Mouse (Mus musculus) embryonic facial prominence, embryonic 11.5 days (tissue): ENCODE data around the gene Ogg1. TPM values are rescaled to one million over a fixed set of nuclear protein-coding genes. Genes with fewer than 3 reads are reported as not detected.

Source experiments
- ATAC-seq: fragments of 200-750 bp; cut with Nextera tagmentation; replicated peaks from 2 replicates; pipeline ENCODE4 v1.8.0; 2017; ENCODE audit warnings: low read depth; ENCODE audit not compliant: insufficient number of reproducible peaks, low FRiP score, low TSS enrichment
- DNase-seq: peaks from one replicate; pipeline ENCODE4 v3.0.0-alpha.2; 2015; ENCODE audit warnings: low spot score
- H3K27ac ChIP-seq: fragments of 300-500 bp; sonication (generic); replicated peaks from 2 replicates; pipeline ENCODE4 v1.5.1; 2014; ENCODE audit warnings: mild to moderate bottlenecking, low read depth, low read length, control low read depth
- H3K27me3 ChIP-seq: fragments of 300-500 bp; sonication (generic); 2 replicates; pipeline ENCODE4 v1.6.1; 2014; ENCODE audit warnings: mild to moderate bottlenecking, low read length, moderate library complexity, mixed read lengths; ENCODE audit not compliant: control insufficient read depth, insufficient read depth
- H3K36me3 ChIP-seq: fragments of 300-500 bp; sonication (generic); replicated peaks from 2 replicates; pipeline ENCODE4 v1.6.1; 2014; ENCODE audit warnings: low read depth, mild to moderate bottlenecking, low read length, moderate library complexity, mixed read lengths; ENCODE audit not compliant: control insufficient read depth, insufficient read depth
- H3K4me1 ChIP-seq: fragments of 300-500 bp; sonication (generic); 2 replicates; pipeline ENCODE4 v1.6.1; 2014; ENCODE audit warnings: low read length, mixed read lengths; ENCODE audit not compliant: control insufficient read depth, insufficient read depth
- H3K4me2 ChIP-seq: fragments of 300-500 bp; sonication (generic); 2 replicates; pipeline ENCODE4 v1.6.1; 2014; ENCODE audit warnings: low read depth, mild to moderate bottlenecking, control low read depth, low read length, moderate library complexity
- H3K4me3 ChIP-seq: fragments of 300-500 bp; sonication (generic); 2 replicates; pipeline ENCODE4 v1.5.1; 2014; ENCODE audit warnings: low read depth, low read length, control low read depth
- H3K9ac ChIP-seq: fragments of 300-500 bp; sonication (generic); replicated peaks from 2 replicates; pipeline ENCODE4 v1.6.1; 2014; ENCODE audit warnings: mild to moderate bottlenecking, control low read depth, low read length
- H3K9me3 ChIP-seq: fragments of 300-500 bp; sonication (generic); replicated peaks from 2 replicates; pipeline ENCODE4 v1.6.1; 2016; ENCODE audit warnings: mild to moderate bottlenecking, low read length, inconsistent platforms, mixed read lengths; ENCODE audit not compliant: control insufficient read depth
- WGBS: fragments of 180-500 bp; shearing (Covaris S2); extraction: QIAGEN DNeasy Blood & Tissue Kit; methylation state at CpG from one replicate; pipeline ENCODE4 v1.1.7; 2014; 5-methylcytosine and 5-hydroxymethylcytosine counted together
- polyA plus RNA-seq: library from polyadenylated mRNA; unstranded; fragments of >200 nt; fragmentation: Nextera tagmentation; extraction: Ambion mirVana; gene quantifications from 2 replicates; pipeline ENCODE4 v1.2.1, GENCODE M21; 2014

The Ogg1 gene
- polyA plus RNA-seq, 1 experiment from 2014 or later: 13.0 TPM

DNA sequence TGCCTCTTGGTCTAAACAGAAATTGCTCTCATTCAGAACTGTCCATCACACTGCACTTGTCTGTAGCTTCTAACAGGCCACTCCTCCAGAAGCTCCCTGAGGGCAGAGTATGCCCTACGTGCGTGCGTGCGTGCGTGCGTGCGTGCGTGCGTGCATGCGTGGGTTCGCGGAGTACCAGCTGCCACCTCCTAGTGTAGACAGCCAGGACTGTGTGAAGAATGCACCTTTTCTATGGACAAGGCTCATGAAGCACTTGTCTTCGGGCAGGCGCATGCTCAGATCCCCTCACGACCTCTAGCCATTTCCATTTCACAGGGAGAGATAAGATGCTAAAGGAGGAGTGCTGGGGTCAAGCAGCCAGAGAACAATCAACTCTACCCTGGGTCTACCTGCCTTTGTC lies 37.4 kb upstream of the Ogg1 start:
- Histone ChIP-seq H3K4me1 (no peaks in the 10 kb centered on the region), H3K9ac (no peak overlapping the region), H3K27ac (no peak overlapping the region), H3K27me3 (peaks cover under 1% of the 10 kb centered on the region), H3K36me3 (no peaks in the 10 kb centered on the region), H3K4me2 (no peak overlapping the region), H3K4me3 (no peak overlapping the region), H3K9me3 (no peaks in the 10 kb centered on the region)
- no peak for ATAC-seq
- 91% methylated on average over 15 of the region's 15 CpGs for WGBS
- DNase-seq: no peak

DNA sequence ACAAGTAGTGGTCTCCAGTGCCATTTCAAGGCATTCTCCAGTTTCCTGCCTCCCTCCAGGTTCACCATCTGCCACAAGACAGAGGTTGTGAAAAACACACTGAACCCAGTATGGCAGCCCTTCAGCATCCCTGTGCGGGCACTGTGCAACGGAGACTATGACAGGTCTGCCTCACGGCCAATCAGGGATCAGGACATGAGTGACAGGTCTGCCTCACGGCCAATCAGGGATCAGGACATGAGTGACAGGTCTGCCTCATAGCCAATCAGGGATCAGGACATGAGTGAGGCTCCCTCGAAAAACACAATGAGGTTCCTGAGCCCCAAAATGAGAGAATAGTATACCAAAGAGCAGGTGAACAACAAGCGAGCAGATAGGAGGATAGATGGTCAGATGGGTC lies 36.4 kb upstream of the Ogg1 start:
- no peaks in the 10 kb centered on the region; the same call in 1 of the 2 replicates for H3K27me3 ChIP-seq
- DNase-seq (no peak), ATAC-seq (no peak)
- H3K9me3 ChIP-seq: no peaks in the 10 kb centered on the region
- H3K36me3 ChIP-seq: no peaks in the 10 kb centered on the region
- no peak overlapping the region for H3K27ac ChIP-seq
- WGBS: 66% methylated on average over 6 of the region's 6 CpGs
- no peaks in the 10 kb centered on the region for H3K4me1 ChIP-seq
- H3K9ac ChIP-seq: no peak overlapping the region
- H3K4me2 ChIP-seq: no peak overlapping the region
- no peak overlapping the region for H3K4me3 ChIP-seq

DNA sequence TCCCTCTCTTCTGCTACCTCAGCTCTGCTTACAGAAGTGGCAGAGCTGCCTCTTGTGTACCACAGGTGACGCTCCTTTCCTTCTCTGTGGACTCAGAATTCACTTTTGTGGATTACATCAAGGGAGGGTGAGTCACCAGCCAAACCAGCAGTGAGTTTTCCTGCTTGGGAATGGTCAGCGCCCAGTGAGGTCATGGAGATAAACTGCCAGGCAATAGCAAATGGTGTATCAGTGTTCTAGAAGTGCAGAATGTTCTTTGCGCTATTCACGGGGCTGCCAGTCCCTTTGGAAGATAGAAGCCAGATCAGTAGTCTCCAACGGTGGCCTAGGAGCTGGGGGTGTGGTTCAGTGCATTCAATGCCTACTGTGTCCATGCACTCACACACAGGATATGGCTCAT lies 33.8 kb upstream of the Ogg1 start:
- H3K27ac ChIP-seq: no peak overlapping the region
- H3K4me1 ChIP-seq: no peaks in the 10 kb centered on the region
- H3K4me3 ChIP-seq: no peak overlapping the region
- ATAC-seq (no peak), DNase-seq (no peak)
- no peaks in the 10 kb centered on the region; the same call in 1 of the 2 replicates for H3K27me3 ChIP-seq
- H3K4me2 ChIP-seq: no peak overlapping the region
- no peaks in the 10 kb centered on the region for H3K9me3 ChIP-seq
- H3K9ac ChIP-seq: no peak overlapping the region
- WGBS: 78% methylated on average over 5 of the region's 5 CpGs
- H3K36me3 ChIP-seq: no peaks in the 10 kb centered on the region

DNA sequence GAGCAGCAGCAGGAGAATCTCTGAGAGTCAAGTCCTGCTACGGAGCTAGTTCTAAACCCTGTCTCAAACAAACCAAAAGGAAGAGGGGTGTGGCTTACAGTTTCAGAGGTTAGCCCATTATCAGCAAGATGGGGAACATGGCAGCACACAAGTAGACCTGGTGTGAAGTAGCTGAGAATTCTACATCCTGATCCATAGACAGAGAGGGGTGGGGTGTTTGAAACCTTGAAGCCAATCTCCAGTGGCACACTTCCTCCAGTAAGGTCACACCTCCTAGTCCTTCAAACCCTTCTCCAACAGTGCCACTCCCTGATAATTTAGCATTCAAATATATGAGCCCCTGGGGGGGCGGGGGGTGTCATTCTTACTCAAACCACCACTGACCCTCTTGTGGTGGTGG lies 30.7 kb upstream of the Ogg1 start:
- H3K4me1 ChIP-seq: no peaks in the 10 kb centered on the region
- WGBS: 84% methylated on average over 2 of the region's 2 CpGs
- H3K4me2 ChIP-seq: no peak overlapping the region
- DNase-seq (no peak), ATAC-seq (no peak)
- H3K9me3 ChIP-seq: no peaks in the 10 kb centered on the region
- no peak overlapping the region for H3K27ac ChIP-seq
- no peak overlapping the region for H3K4me3 ChIP-seq
- no peaks in the 10 kb centered on the region for H3K36me3 ChIP-seq
- H3K27me3 ChIP-seq: no peaks in the 10 kb centered on the region
- H3K9ac ChIP-seq: no peak overlapping the region

DNA sequence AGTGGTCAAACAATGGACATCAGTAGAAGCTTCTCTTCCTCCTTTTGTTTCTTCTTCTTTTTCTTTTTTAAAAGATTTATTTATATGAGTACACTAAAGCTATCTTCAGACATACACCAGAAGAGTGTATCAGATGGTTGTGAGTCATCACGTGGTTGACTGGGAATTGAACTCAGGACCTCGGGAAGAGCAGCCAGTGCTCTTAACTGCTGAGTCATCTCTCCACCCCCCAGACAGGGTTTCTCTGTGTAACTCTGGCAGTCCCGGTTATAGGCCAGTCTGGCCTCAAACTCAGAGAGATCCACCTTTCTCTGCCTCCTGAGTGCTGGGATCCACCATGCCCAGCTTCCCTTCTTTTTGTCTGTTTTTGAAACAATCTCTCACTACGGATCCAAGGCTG lies 30.1 kb upstream of the Ogg1 start:
- WGBS: 65% methylated on average over 4 of the region's 4 CpGs
- H3K9ac ChIP-seq: no peak overlapping the region
- ATAC-seq: no peak
- H3K4me1 ChIP-seq: no peaks in the 10 kb centered on the region
- H3K27me3 ChIP-seq: no peaks in the 10 kb centered on the region
- H3K4me2 ChIP-seq: no peak overlapping the region
- H3K4me3 ChIP-seq: no peak overlapping the region
- H3K27ac ChIP-seq: no peak overlapping the region
- no peak for DNase-seq
- no peaks in the 10 kb centered on the region for H3K9me3 ChIP-seq
- no peaks in the 10 kb centered on the region for H3K36me3 ChIP-seq

DNA sequence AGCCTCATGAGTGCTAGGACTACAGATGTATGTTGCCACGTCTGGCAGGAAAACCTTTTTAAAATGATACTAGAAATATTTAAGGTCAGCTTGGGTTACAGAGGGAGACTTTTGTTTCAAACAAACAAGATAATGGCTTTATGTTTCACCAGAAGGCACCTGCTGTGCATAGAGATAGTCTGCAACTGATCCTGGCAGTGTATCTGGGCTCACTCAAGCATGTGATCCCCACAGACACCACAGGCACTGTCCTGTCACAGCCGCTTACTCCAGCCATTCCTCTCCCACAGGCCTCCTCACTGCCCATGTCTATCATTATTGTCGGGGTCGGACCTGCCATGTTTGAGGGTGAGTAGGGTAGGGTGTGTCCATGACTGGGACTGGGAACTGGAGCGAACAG lies 25.4 kb upstream of the Ogg1 start:
- Histone ChIP-seq H3K4me1 (no peaks in the 10 kb centered on the region), H3K4me2 (no peak overlapping the region), H3K36me3 (no peaks in the 10 kb centered on the region), H3K9ac (no peak overlapping the region), H3K9me3 (no peaks in the 10 kb centered on the region), H3K27ac (no peak overlapping the region), H3K4me3 (no peak overlapping the region), H3K27me3 (no peaks in the 10 kb centered on the region)
- ATAC-seq: no peak
- DNase-seq: no peak
- WGBS: 80% methylated on average over 5 of the region's 5 CpGs

DNA sequence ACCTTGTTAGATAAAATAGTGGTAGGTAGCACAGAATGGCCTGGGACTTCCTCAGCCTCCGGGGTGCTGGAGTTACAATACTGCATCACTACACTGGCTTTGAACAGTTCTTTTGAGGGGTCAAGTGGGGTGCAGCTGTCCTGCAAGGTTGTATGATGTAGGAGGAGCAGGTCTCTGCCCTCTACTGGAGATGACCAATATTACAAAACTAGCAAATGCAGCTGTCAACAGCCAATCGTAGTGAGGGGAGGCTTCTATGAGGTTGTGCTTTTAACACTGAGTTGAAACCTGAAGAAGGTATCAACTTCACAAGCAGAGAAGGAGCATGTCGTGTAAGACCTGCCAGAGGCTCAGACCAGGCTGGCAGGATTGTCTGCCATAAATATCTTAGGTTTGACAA lies 24.5 kb upstream of the Ogg1 start:
- Histone ChIP-seq H3K4me1 (no peaks in the 10 kb centered on the region), H3K27ac (no peak overlapping the region), H3K9ac (no peak overlapping the region), H3K27me3 (no peaks in the 10 kb centered on the region), H3K9me3 (no peaks in the 10 kb centered on the region), H3K4me3 (no peak overlapping the region), H3K36me3 (no peaks in the 10 kb centered on the region), H3K4me2 (no peak overlapping the region)
- ATAC-seq: no peak
- DNase-seq: peak; percentile 56
- WGBS: 26% methylated on average over 3 of the region's 3 CpGs

DNA sequence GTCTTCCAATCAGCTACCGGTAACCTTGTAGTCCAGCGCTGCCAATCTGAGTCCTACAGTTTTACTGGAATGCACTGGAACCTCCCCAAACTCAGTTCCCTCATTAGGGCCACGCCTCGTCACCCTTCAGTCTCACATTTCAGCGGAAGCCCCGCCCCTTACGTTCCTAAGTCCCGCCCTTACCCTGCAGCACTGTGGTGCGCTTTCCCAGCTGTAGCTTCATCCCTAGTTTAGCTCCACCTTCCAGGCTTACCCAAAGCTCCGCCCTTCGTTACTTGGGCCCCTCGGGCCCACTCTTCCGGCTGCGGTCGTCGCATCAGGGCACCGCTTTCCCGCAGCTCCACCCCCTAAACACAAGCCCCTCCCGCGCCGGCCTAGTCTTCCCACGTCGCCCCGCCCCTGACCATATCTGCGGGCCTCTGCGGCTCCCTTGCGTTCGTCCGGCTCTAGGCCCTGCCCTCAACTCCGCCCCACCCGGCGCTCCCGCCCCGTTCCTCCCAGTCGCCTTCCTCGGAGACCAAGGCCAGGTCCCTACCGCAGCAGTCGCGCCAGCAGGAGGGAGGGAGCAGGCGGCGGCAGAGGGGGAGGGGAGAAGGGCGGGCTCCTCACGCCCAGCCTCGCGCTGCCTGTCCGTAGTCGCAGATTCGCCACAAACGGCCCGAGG lies 20.3 kb upstream of the Ogg1 start:
- Histone ChIP-seq H3K4me3 (peak overlapping the region; percentile 97), H3K36me3 (peaks cover 5% of the 10 kb centered on the region), H3K27me3 (no peaks in the 10 kb centered on the region), H3K9ac (peak overlapping the region; percentile 94), H3K9me3 (no peaks in the 10 kb centered on the region), H3K4me2 (peak overlapping the region; percentile 36), H3K27ac (peak overlapping the region; percentile 98), H3K4me1 (no peaks in the 10 kb centered on the region)
- DNase-seq (peak; percentile 99), ATAC-seq (peak; percentile 99)
- under 1% methylated on average over 50 of the region's 50 CpGs for WGBS
